Mouse (Mus musculus) ES-E14 (cell line): Measurements from ENCODE around the gene Arhgap45. TPM values are rescaled to one million over a fixed set of nuclear protein-coding genes. Genes with fewer than 3 reads are reported as not detected.

Experiments used
- DNase-seq: peaks from one replicate; pipeline ENCODE4 v3.0.0-alpha.2; 2013; ENCODE audit warnings: low read depth, low spot score
- H3K27ac ChIP-seq: 2 replicates; pipeline ENCODE4 v1.5.1; 2012; ENCODE audit warnings: low read depth, mild to moderate bottlenecking, low read length, moderate library complexity, mixed read lengths; ENCODE audit not compliant: poor library complexity, insufficient read depth, severe bottlenecking
- H3K36me3 ChIP-seq: 2 replicates; pipeline ENCODE4 v1.6.1; 2012; ENCODE audit warnings: mild to moderate bottlenecking, low read length, moderate library complexity, mixed read lengths; ENCODE audit not compliant: control insufficient read depth, poor library complexity, insufficient read depth, severe bottlenecking
- H3K4me1 ChIP-seq, 2 experiments: fragments of 150-350 bp in 1 of 2; sonication (generic) in 1 of 2; 2 replicates each; pipeline ENCODE4 v1.6.1; 2012; ENCODE audit warnings: low read length in 2 of 2, mild to moderate bottlenecking in 1 of 2, mixed read lengths in 1 of 2; ENCODE audit not compliant: control insufficient read depth in 2 of 2, insufficient read depth in 2 of 2, poor library complexity in 1 of 2
- H3K4me3 ChIP-seq, 2 experiments: fragments of 150-350 bp in 1 of 2; sonication (generic) in 1 of 2; 2 replicates each; pipeline ENCODE4 v1.5.1; 2012; ENCODE audit warnings: low read length in 2 of 2, low read depth in 1 of 2, mild to moderate bottlenecking in 1 of 2, mixed read lengths in 1 of 2; ENCODE audit not compliant: insufficient read depth in 1 of 2, poor library complexity in 1 of 2, severe bottlenecking in 1 of 2
- H3K9ac ChIP-seq: 2 replicates; pipeline ENCODE4 v1.6.1; 2012; ENCODE audit warnings: low read depth, mild to moderate bottlenecking, low read length, mixed read lengths; ENCODE audit not compliant: poor library complexity, insufficient read depth, severe bottlenecking
- H3K9me3 ChIP-seq: fragments of 150-350 bp; sonication (generic); 2 replicates; pipeline ENCODE4 v1.6.1; 2012; ENCODE audit warnings: low read depth, mild to moderate bottlenecking, low read length; ENCODE audit not compliant: control insufficient read depth, insufficient read depth
- CHD2 ChIP-seq: IDR thresholded peaks from 2 replicates; pipeline ENCODE4 v1.6.1; 2014; ENCODE audit warnings: mild to moderate bottlenecking, low read depth, low read length, inconsistent platforms
- HCFC1 ChIP-seq: IDR thresholded peaks from 2 replicates; pipeline ENCODE4 v1.6.1; 2012; ENCODE audit warnings: low read length, inconsistent platforms, borderline replicate concordance; ENCODE audit not compliant: insufficient read depth
- MAFK ChIP-seq: IDR thresholded peaks from 2 replicates; pipeline ENCODE4 v1.6.1; 2014; ENCODE audit warnings: mild to moderate bottlenecking, low read depth, low read length, inconsistent platforms; ENCODE audit not compliant: insufficient read depth
- ZC3H11A ChIP-seq: IDR thresholded peaks from 2 replicates; pipeline ENCODE4 v1.6.1; 2012; ENCODE audit warnings: low read depth, mild to moderate bottlenecking, inconsistent platforms, low read length, borderline replicate concordance
- ZNF384 ChIP-seq: IDR thresholded peaks from 2 replicates; pipeline ENCODE4 v1.6.1; 2012; ENCODE audit warnings: low read depth, low read length, inconsistent platforms
- in situ Hi-C, 2 experiments: fragments of 600-800 bp; cut with MboI; formaldehyde crosslinking; loops; one replicate each; pipeline ENCODE4 v1.15.1; 2025; ENCODE audit warnings: low sequenced_read_pairs in 2 of 2, inconsistent platforms in 1 of 2; ENCODE audit not compliant: unreplicated experiment in 2 of 2
- total RNA-seq: library from RNA; depleted of rRNA; stranded (reverse); fragments of 300-350 nt; gene quantifications from 2 replicates; pipeline ENCODE4 v1.2.3, GENCODE M21; 2012; rRNA removed

Gene Arhgap45
- total RNA-seq = 17.0 and 20.9 TPM in 2 replicates

DNA sequence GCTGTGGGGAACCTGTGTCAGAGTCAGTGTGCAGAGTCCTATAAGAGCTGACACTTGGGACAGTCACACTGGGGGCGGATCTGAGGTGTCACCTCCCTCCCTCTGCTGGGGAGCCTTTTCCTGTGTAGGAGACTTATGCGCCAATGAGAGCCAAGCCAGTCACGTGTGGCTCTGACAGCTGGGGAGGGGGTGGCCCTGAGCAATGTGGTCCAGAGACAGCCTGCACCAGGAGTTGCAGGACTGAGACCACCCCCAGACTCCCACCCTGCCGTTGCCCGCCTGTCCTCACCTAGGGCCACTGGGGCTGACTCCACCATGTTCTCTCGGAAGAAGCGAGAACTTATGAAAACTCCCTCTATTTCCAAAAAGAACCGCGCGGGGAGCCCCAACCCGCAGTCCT is at the start of gene Arhgap45:
TSS of gene Arhgap45 (plus strand) at position 143 of the 400 bp plus-strand sequence.
- H3K9me3 ChIP-seq = no peaks in the 10 kb centered on the region
- TF ChIP-seq HCFC1 (no peak), CHD2 (no peak), ZC3H11A (no peak), ZNF384 (no peak), MAFK (no peak)
- no peak within 1 kb of the TSS for H3K4me3 ChIP-seq
- no peak for DNase-seq
- no peak within 1 kb of the TSS for H3K27ac ChIP-seq
- peaks cover 5% of the 10 kb centered on the region; the same call in 1 of the 2 replicates for H3K36me3 ChIP-seq
- no peak within 1 kb of the TSS for H3K9ac ChIP-seq
- H3K4me1 ChIP-seq = peaks cover 5 to 40% of the 10 kb centered on the region in 2 experiments
- in situ Hi-C loops = no loop called here

DNA sequence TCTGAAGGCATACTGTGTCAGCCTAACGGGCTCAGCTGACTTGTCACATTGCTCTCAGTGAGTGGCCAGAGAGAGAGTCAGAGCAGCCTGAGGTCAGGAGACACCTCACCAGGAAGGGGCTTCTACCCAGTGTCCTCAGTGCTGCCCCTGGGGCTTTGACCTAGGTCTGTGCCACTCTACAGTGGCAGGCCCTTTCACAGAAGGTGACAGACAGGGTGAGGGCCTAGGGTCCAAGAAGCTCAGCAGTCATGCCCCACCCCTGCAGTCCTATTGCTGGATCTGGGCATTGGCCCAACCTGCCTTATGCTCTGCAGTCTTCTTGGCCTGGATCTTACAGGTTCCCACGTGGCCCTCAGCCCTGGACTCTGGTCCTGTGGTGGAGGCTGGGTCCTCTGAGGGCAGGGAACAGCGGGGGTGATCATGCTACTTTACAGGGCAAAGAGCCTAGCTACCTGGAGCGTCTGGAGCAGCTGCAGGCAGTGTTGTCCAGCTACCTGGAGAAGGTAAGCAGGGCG is 49.5 kb upstream of the Arhgap45 start:
- H3K36me3 ChIP-seq = peaks cover 59% of the 10 kb centered on the region
- in situ Hi-C loops = no loop called here
- no peak overlapping the region for H3K27ac ChIP-seq
- H3K4me3 ChIP-seq = no peak overlapping the region
- H3K9ac ChIP-seq = no peak overlapping the region
- no peak for TF ChIP-seq ZNF384
- no peak for TF ChIP-seq HCFC1
- TF ChIP-seq MAFK = no peak
- DNase-seq = no peak
- peaks cover 0 to 1% of the 10 kb centered on the region in 2 experiments; a peak in 1 of 4 replicates for H3K4me1 ChIP-seq
- H3K9me3 ChIP-seq = no peaks in the 10 kb centered on the region

- Histone ChIP-seq H3K9me3 (no peaks in the 10 kb centered on the region), H3K4me3 (no peak overlapping the region), H3K36me3 (peaks cover 53% of the 10 kb centered on the region), H3K4me1 (peaks cover 0 to 1% of the 10 kb centered on the region in 2 experiments; a peak in 1 of 4 replicates), H3K27ac (no peak overlapping the region), H3K9ac (no peak overlapping the region)
- in situ Hi-C loops = no loop called here
- DNase-seq = no peak
- TF ChIP-seq ZNF384 (no peak), HCFC1 (no peak), ZC3H11A (no peak), MAFK (no peak), CHD2 (no peak)
Observed at GRCm38 (mm10) chr10:79968181-79968580, 48.3 kb upstream of the Arhgap45 start.

GRCm38 (mm10) chr10:79969124-79969568 is 47.3 kb upstream of the Arhgap45 start:
- H3K9ac ChIP-seq = no peak overlapping the region

More at GRCm38 (mm10) chr10:79969124-79969568, 47.3 kb upstream of the Arhgap45 start:
- in situ Hi-C loops = no loop called here
- DNase-seq = no peak
- TF ChIP-seq HCFC1 (no peak), ZC3H11A (no peak), MAFK (no peak), CHD2 (no peak), ZNF384 (no peak)
- H3K27ac ChIP-seq = no peak overlapping the region
- H3K4me1 ChIP-seq = peaks cover 0 to 1% of the 10 kb centered on the region in 2 experiments; a peak in 1 of 4 replicates
- H3K4me3 ChIP-seq = no peak overlapping the region
- peaks cover 46% of the 10 kb centered on the region for H3K36me3 ChIP-seq
- H3K9me3 ChIP-seq = no peaks in the 10 kb centered on the region
